Mouse (Mus musculus) thymus, postnatal 36 days (tissue): ENCODE results near the gene Vcan.
"Not testable (repeated sequence)": the region's sequence is repeated elsewhere in the genome, so short reads cannot be mapped to it uniquely, and the experiment has no call there.

Experiments
- DNase-seq, 2 experiments: peaks; one replicate each; pipeline ENCODE4 v3.0.0; 2022; ENCODE audit warnings: mixed read lengths in 2 of 2

Gene Vcan

DNA sequence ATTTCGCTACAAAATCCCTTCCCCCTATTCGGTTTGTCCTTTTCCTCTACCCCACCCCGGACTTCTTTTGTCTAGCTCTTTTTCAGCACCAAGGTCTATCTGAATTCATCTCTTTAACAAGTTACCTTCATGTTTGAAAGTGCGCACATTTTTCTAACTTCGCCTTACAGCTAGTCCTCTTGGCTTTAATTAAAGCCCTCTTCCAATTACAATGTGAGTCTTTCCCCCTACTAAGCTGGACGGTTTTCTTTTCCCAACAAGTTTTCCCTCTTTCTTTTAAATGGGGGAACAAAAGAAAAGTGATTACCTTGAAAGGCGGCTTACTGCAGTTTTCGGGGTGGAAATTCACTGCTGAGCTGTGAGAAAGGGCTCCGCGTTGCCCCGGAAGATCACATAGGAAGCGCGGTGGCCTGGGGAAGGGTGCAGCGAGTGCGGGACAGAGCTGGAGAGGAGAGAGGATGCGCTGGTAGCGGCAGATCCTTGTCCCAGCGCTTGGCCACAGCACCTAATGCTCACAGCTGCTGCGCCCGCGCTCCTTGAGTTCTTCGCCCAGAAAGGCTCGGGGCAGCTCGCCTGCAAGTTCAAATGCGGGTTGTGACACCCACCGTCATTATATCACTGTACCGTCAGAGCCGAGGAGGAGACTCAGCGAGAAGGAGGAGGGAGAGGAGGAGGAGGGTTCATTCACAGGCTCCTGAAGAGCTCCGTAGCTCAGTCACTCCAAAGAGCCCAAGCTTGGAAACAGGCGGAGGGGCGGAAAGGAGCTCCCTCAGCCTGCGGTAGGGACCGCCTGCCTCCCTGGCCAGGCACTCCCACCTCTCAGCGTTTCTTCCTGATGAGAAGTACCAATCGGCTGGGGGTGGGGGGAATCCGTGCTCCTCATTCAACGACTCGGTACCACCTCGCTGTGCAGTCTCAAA lies at the start of gene Vcan:
Gene Vcan, minus strand, starts transcription at position 744 of the 920 bp plus-strand sequence.
- DNase-seq = no peak

DNA sequence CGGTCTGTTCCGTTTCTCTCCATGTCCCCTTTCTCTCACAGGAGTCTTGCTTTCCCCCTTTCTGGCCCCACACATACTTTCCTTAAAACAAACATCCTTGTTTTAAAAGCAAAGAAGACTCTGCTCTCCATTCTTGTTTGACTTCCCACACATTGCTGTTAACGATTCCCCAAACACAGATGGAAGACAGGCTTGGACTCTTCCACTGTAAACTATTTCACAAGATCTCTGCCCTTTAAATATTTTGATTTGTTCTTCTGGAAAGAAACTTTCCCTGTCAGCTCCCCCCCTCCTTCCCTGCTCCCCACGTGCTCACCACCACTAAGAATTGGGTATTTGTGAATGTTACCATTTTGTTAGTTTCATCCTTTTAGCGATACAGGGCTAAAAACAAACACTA lies 49.2 kb upstream of the Vcan start:
- no peak for DNase-seq

DNA sequence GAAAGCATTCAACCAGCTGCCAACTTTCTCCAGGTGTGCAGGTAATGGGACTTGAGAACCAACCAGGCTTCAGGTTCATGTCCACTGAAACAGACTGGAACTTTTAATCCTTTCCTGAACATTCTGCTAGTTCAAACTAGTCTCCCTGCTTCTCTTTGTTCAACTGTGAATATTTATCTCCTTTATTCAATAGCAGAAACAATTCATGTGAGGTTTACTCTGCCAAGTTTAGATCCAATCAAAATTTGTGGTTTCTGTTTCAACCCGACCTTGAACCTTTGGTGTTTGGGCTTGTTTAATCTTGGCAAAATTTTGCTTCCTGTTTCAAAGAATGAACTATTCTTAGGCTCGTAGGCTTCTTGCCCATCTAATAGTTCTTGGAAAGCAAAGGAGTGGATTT lies 40.6 kb upstream of the Vcan start:
- DNase-seq = no peak

DNA sequence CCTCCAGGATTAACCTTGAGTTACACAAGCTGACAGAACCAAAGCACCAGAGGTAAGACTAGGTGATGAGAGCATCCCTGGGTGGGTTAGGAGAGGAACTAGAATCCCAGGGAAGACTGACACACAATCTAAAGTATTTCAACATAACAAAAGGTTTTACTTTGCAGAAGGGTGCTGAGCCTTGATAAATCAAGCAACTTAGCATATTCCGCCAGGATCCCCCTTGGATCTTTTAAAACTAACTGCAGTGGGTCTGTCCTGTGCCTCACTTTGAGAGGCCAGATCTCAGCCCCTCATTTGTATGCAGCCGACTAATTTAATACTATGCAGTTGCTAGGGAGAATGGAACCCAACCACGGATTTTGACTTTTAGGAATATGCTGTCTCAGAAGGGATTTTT lies 38.0 kb upstream of the Vcan start:
- no peak for DNase-seq

DNA sequence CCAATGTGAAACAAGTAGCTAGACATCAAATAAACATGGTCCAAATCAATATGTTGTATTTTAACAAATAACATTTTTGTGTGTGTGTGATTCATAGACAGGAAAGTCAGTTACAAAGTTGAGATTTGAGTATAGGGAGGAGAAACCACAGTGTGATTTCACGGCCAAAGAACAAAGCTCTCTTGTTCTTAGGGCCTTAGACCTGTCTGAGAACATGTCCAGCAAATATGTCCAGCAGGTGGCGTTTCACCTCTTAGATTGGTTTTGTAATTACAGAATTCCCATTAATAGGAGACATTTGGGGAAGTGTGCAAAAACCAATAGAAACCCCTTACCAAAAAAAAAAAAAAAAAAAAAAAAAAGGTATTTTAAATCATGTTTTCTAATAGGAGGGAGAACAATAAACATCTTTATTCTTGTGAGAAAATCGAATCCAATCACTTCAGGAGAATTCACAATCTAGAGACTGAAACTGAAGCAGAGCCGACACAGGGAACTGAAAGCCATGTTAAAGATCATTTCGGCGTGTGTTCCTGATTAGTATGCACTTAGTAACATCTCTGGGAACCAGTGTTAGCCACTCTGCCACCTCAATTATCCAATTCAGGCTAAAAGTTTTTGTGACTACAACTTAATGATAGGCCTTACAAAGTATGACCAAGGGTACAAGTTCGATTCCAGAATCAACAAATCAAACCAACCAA lies 37.1 kb upstream of the Vcan start:
- peak in 1 of 2 experiments; percentile 3 for DNase-seq

DNA sequence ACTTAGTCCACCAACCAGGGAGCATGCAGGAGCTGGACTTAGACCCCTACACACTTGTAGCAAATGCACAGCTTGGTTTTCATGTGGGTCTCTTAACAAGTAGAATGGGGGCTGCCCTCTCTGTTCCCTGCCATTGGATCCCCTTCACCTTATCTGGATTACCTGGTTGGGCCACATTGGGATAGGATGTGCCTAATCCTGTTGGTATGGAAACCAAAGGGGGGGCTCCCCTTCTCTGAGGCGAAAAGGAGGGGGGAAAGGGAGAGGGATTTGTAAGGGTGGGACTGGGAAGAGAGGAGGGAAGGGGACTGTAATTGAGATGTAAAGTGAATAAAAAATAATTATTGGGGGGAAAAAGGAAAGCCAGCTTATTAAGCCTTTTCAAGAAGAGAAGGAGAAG lies 35.5 kb upstream of the Vcan start:
- DNase-seq = no peak

DNA sequence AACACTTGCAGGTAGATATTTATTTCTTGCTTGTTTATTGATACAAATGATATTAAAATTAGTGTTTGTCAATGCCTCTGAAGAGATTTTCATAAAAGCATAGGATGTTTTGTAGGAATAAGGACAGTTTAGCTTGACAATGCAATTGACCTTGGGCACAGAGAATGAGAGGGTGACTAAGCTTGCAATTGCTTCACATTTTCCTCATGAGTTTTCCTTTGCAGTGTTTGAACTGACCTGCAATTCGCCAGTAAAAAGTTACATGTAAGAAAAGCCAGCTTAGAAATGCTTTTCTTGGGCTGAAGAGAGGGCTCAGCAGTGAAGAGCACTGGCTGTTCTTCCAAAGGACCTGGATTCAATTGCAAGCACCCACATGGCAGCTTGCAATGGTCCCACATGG lies 34.8 kb upstream of the Vcan start:
- no peak for DNase-seq

DNA sequence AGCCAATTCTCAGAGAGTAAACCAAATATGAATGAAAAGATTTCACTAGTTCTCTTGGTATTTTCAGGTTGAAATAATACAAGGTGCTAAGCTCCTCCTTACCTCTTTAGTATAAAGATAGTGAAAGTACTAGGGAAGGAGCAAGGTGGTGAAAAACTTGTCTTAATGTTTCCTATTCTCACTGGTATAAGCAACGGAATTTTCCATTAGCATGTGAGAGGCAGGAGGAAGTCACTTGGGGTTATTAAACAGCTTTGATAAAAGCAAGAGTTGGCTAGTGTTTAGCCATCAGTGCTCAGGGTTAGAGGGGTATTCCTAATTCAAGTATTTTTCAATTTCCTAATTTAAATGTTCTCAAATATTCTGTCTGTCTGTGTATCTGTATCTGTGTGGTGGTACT lies 24.2 kb upstream of the Vcan start:
- no peak for DNase-seq

DNA sequence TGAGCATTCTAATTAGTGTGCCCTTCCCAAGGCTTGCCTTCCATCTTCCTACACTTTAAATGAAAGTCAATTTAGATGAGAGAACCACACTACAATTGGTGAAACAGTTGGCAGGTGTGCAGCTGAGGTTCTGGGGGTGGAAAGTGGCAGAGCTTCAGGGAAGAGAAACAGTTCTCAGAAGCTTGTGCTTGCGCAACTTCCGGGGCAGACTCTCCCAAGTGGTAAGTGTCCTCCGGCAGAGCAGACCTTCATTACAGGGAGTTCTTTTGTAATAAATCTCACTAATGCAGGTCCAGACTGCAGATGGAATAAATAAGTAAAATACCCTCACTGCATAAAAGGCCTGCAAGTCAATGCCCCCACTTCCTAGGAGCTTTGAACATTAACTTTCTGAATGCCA lies 23.7 kb upstream of the Vcan start:
- no peak for DNase-seq

DNA sequence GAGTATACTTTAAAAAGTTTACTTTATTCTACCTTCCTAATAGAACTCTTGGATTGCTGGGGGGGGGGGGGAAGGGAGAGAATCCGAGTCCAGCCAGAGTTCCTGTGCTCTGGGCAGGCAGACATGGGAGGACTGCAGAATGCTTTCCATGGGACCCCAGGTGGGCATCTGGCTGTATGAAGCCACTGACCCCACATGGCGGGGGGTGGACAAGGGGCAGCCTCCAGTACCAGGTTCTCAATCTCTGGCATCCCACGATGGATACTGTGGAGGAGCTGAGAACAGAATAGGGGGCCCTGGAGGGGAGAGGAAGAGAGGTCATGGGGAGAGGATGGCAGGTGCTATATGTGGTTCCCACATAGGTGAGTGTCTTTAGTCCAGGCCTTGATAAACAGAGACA lies 20.0 kb upstream of the Vcan start:
- no peak for DNase-seq

DNA sequence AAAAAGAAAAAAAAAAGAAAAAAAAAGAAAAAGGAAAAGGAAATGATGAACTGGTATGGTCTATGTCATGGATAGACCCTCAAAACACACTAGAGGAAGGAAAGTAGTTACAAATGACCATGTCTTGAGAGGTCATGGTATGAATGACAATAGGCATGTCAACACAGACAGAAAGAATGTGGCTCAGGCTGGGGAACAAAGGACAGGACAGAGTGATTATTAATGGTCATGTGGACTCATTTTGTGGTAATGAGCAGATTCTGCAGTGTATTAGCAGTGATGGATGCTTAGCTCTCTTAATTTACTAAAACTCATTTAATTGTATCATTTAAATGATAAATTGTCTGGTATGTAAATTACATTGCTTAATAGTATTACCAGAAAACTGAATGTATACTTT lies 14.0 kb upstream of the Vcan start:
- DNase-seq = no peak

DNA sequence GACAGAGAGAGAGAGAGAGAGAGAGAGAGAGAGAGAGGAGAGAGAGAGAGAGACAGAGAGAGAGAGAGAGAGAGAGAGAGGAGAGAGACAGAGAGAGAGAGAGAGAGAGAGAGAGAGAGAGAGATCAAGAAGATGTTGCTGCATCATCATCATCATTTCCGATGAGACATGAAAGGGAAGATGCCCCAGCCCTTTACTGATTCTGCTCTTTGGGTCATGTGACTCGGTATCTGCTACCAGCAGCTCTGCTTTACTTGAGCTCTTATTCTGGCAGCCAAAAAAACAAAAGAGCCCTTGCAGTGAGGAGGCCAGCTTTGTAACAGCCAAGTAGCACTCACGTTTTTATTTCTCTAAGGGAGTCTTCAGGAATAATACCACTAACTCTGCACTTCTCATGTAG lies 8.3 kb upstream of the Vcan start:
- not testable (repeated sequence) for DNase-seq

DNA sequence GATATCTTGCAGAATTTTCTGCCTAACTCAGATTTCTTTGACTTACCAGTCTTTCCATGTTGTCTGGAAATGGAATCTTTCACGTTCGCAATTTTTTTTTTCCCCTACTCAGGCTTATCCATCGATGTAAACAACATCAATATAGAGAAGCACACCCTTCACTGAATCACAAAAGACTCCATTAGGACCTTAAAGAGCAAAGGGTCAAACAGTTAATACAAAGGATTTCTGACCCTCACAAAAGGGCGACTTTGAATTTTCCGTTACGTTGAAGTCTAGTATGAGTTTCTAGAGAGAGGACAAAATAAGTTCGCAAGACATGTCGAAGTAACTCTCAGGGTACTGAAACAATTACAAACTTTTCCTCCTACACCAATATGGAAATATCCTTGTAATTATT lies 892 bp upstream of the Vcan start:
- DNase-seq = no peak

DNA sequence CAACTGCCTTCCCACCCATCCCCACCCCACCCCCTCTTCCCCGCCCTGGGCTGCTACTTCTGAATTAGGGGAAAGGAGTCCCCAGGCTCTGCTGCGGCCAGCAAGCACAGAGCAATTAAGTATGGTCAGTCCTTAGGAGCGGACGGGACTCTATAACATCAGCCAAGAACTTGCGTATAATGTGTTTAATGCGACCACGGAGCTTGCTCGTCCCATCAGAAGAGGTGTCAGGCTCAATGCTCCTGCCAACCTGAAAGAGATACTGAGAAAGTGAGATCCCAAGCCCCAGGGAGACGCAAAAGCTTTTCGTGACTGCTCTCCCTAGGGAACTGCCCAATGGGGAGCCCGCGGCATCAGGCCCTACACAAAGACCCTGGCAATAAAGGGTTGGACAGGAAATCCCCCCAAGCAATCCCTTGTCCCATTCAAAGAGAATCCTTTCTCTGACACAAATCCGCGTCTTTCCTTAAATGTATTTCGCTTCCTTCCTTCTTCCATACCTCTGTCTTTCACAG lies 434 bp upstream of the Vcan start:
- DNase-seq = no peak

DNA sequence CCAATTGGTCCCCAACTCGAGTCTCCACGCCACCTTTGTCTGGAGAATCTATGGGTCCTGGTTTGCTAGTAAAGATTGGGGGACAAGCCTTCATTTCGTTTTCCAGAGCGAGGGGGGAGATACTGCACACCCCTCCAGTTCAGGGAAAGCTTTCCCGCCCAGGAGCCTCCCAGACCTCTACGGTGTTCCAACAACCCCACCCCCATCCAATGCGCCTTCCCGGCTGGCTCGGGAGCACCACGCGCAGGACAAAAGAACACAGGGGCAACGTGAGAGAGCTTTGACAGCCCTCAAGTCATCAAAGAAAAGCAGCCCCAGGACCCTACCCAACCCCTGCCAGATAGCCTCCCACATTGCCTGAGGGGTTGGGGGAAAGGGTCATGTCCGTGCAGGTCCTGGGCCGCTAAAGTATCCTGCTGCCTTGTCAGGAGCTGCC lies 1.2 kb downstream of the Vcan start:
- DNase-seq = no peak

DNA sequence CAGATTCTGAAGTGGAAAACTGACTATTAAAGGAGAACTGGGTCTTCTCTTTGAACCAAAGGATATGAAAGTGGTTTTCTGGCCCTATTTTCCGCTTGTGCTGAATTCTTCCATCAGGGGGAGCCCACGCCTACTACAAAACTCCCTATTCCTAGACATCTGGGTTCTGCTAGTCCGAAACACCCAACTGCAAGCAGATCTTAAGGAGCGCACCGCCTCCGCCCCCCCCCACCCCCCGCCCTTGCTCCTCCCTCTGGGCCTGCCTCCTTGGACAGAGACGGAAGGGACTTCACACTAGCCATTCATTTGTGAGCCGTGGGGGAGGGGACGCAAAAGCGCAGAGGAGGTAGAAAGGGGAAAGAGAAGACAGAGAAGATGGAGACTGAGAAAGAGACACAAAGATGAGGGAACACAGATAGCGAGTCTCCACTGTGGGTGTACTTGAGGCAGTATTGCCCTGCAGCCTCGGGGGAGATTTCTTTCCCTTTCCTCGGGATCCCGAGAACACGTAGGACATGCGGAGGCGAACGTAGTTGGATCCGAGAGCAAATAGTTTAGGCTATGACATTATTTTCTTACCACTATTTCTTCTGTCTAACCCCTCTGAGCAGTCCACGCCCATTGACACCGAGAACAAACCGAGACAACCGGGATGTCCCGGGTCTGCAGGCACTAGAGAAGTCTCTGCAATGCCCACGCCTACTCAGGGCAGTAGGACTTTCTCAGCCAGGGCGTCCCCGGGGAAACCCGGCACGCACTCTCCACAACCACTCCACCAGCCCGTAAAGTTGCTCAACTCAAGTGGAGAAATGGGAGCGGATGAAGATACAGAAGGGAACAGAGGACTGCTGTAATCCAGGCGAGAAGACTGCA lies 1.8 kb downstream of the Vcan start:
- DNase-seq = peak; percentile 13 to 26

DNA sequence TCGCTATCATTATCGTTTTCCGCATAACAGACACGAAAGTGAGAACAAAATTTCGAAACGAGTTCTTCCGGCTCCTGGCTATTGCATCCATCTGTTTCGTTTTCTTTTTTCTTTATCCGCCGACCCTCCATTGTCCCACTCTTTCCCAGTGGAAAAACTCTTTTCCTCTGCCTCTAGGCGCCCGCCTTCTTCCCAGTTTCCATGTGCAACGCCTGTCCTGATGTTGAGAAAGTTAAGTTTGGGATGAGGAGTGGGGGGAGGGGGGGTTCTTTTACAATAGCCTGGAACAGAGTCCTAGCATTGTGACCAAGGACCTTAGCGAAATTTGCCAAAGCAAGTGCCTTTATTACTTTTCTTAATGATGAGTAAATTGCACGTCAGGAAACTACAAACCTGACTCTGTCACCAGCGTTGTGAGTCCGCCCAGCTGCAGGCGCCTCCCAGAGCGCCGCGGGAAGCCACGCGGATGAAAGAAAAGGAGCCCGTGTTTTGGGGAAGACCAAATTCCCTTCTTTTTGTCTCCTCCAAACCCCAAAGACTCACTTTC lies 2.5 kb downstream of the Vcan start:
- DNase-seq = peak; percentile 8 to 10

DNA sequence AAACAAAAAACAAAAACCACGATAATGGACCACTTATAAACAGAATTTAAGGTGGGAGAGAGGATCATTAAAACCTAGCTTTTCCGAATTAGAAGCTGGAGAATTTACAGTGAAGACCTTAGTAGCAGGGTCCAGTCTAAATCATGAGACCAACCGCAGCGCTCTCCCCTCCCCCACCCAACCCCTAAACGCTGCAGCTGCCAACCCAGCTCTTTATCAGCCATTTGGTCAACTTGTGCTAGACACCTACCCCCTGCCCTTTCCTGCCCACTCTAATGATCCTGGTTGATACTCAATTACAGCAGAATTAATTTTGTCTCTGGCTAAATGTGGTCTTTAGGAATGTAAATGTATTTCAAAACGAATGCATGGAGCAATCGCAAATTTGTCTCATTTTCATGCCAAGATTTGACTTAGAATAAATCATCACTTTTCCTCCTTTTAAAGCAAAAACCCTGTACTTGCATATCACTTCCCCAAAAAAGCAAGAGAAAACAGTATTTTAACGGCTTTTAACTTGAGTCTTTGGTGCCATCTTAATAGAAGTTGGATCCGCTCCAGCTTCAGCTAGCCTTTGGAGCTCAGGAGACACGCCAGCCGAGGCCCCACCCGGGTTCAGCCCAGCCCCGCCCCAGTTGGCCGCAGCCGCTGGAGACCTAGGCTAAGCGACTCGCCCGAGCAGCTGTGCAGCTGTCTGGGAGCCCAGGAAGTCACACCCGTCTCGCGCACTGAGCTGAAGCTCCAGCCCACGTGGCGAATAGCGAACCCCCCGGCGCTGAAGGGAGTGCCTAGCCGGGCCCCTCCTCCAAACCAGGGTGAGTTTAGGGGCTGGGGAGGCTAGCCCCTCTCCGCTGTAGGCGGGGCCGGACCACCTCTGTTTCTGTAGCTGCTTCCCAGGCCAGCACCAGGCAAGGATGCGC lies 3.3 kb downstream of the Vcan start:
- peak; percentile 50 to 60 for DNase-seq

DNA sequence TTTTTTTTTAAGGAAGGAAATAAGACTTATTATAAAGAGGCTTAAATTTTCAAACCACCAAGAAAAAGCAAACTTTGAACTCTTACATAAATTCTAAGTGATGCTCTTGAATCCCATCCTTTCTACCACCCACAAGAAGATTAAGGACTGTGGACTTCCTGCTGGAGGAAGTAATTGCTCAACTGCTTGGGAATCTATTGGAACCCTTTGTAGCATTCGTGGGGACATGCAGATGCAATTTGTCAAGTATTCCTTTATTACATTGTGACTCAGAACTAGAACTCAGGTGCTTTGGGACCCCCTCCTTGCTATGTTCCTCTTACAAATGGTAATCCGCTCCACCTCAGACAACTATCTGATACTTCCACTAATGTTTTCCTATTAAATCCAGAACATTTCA lies 4.0 kb downstream of the Vcan start:
- no peak for DNase-seq

DNA sequence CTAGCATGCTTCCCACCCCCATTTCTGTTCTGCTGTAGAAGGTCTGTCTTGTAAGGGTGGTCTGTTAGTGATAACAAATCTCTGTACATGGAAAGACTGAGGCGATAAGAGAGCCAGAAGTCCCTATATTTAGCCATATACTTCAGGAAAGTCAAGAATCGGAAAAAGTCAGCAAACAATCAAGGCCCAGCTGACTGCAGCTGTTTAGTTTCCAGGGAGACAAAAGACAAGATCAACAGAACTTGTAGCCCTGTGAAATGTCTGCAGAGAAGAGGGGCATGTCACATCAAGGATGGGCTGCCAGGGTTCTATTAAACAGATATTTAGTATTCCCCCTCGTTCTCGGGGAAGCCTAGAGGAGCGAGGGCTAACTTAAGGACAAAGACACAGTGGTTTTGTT lies 7.2 kb downstream of the Vcan start:
- DNase-seq = no peak

DNA sequence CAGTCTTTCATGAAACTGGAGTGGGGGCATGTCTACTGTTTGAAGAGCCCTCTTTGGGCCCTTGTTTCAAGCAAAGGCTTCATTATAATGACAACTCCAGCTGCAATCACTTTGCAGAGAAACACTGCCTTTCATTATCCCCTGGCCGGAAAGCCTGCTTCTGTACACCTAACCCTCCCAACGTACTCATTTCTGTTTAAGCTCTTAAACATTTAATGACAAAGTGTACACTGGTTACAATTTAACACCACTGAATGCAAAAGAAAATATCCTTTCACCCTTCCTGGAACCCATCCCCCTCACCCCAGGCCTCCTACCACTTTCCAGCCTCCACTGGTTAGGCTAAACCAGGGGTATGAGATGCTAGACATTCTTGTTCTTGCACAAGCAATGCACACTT lies 15.8 kb downstream of the Vcan start:
- no peak for DNase-seq

DNA sequence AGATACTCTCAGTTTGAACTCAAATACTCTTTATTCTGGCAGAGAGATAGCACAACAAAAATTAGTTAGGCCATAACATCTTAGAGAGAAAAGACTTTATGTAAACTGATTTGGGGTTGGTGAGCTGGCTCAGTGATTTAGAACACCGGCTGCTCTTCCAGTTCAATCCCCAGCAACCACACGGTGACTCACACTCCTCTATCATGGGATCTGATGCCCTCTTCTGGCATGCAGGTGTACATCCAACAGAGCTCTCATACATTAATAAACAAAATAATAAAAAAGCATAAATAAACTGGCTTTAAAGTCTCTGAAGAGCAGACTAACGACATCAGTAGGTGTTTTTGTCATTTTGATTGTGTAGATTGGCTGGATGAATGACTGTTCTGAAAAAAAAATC lies 21.8 kb downstream of the Vcan start:
- DNase-seq = no peak
